Mouse (Mus musculus) layer of hippocampus, postnatal 14 days (tissue): Measurements from ENCODE around the gene Odf3. TPM values are rescaled to one million over a fixed set of nuclear protein-coding genes. Genes with fewer than 3 reads are reported as not detected.
A peak's percentile ranks its signal among the peaks of the same experiment; 100 is the strongest.
"Not testable (repeated sequence)": the region's sequence is repeated elsewhere in the genome, so short reads cannot be mapped to it uniquely, and the experiment has no call there.

Source experiments
- DNase-seq, 2 experiments: peaks; one replicate each; pipeline ENCODE4 v3.0.0; 2021 to 2022; ENCODE audit warnings: low spot score in 2 of 2, mixed read lengths in 1 of 2
- total RNA-seq, 2 experiments: library from RNA; stranded (reverse); gene quantifications; 2 replicates each; pipeline ENCODE4 v1.2.3; 2021

Odf3 gene
- total RNA-seq, 2 experiments from 2014 or later: not detected

GRCm38 (mm10) chr7:140880865-140881515 lies 33.4 kb downstream of the Odf3 start:
- DNase-seq: no peak

- DNase-seq: peak; percentile 93 to 95
Measured at GRCm38 (mm10) chr7:140881696-140882468, 34.3 kb downstream of the Odf3 start, which contains the start of the genes Psmd13 and Sirt3. Gene Psmd13 (plus strand): TSS chr7:140881968. Gene Sirt3 (minus strand): TSS chr7:140882309.

DNA sequence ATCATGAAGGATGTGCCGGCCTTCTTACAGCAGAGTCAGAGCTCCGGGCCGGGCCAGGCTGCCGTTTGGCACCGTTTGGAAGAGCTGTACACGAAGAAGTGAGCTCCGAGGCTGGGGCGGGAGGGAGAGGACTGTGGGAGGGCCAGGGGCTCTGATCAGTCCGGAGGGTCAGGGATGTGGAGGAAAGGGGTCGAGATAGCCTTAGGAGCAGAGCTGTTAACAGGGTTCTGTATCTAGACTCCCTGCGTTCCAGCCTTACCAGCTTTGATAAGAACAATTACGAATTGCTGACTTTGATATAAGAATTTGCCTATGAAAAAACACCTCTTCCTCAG lies 34.8 kb downstream of the Odf3 start:
- DNase-seq: no peak

DNA sequence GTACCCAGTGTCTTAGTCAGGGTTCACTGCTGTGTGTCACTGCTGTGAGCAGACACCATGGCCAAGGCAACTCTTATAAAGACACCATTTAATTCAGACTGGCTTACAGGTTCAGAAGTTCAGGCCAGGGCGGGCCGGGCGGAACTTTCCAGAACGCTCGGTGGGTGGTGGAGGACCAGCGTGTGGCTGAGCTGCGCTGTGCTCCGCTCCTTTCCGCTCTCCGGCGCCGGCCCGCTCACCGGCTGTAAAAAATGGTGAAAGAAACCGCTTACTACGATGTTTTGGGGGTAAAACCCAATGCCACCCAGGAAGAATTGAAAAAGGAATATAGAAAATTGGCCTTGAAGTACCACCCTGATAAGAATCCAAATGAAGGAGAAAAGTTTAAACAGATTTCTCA lies 43.0 kb downstream of the Odf3 start:
- not testable (repeated sequence) for DNase-seq

DNA sequence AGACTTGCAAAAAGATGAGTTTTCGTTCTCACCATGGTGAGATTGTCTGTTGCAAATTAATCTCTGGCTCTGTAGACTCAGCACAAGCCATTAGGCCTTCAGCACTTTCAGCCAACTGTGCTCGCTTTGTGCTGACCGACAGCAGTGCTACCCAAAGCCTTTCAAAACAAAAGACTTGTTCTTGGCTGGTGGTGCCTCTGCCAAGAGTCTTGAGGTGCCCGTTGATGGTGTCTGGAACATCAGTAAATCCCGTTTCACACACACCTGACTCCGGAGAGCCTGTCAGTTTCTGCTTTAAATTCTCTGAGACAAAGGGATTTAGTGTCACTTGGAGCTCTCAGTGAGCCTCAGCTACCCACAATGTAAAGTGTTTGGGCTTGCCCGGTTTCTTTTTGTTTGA lies 46.4 kb downstream of the Odf3 start:
- no peak for DNase-seq

DNA sequence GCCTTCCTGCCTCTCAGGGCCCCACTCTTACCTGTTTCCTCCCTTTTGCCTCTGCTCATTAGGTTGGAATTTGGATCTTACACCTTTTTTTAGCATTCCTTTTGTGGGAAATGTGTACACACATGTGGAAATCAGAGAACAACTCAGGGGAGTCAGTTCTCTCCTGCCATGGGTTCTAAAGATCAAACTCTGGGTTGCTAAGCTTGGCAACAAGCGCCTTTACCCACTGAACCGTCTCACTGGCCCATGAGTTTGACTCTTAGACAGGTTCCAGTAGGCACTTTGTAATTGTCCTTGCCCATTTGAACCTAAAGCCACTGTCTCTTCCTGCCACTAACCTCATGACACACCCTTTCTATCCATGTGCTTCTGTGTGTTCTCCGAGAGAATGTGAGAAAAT lies 47.0 kb downstream of the Odf3 start:
- DNase-seq: no peak

- DNase-seq: no peak
Measured at GRCm38 (mm10) chr7:140897863-140898262, 50.3 kb downstream of the Odf3 start.

DNA sequence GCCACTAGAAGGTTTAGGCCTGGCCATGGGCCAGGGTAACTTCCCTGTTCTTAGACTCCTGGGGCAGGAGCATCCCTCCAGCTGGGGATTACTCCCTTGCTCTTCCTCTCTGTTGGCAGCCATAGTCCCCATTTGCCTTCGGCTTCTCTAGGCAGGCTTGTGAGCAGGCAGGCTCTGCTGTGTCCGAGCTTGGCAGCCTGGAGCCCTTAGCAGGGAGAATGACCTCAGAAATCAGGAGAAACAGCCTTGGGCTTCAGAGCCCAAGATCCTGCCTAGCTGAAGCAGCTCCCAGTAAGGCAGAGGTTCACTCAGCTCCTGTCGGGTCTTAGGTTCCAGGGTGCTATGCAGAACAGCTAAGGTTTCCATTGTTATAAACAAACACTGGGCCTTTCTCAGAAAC lies 51.5 kb downstream of the Odf3 start:
- no peak for DNase-seq

GRCm38 (mm10) chr7:140900220-140900619 lies 52.6 kb downstream of the Odf3 start, which contains the start of gene Cox8b:
Gene Cox8b (minus strand): TSS chr7:140900446.
- no peak for DNase-seq

Other genes with a start within 250 kb of the Odf3 start
- gene Olfr46, start 246.5 kb upstream of the Odf3 start, total RNA-seq: under 1 TPM; 0.09 to 0.14 TPM
- not detected for gene Olfr61, start 218.8 kb upstream of the Odf3 start, total RNA-seq
- gene Olfr53, start 201.4 kb upstream of the Odf3 start, total RNA-seq: not detected
- gene Olfr539, start 187.9 kb upstream of the Odf3 start, total RNA-seq: under 1 TPM; 0.14 to 0.74 TPM
- gene Olfr45, start 165.9 kb upstream of the Odf3 start, total RNA-seq: under 1 TPM; 0.05 to 0.17 TPM
- gene Olfr541, start 150.5 kb upstream of the Odf3 start, total RNA-seq: not detected
- not detected for gene Cyp2e1, start 84.1 kb upstream of the Odf3 start, total RNA-seq
- not detected for gene Syce1, start 60.0 kb upstream of the Odf3 start, total RNA-seq
- 10 to 100 TPM in 1 of 2 experiments, 1 to 10 TPM in 1; 8.0 to 11.2 TPM for gene Zfp941, start 25.6 kb upstream of the Odf3 start, total RNA-seq
- gene Urah, start 12.8 kb upstream of the Odf3 start, total RNA-seq: 1 to 10 TPM in 1 of 2 experiments, not detected in 1; 1.0 TPM
- gene Scgb1c1, start 2.3 kb upstream of the Odf3 start, total RNA-seq: not detected
- 1 to 10 TPM in 1 of 2 experiments, not detected in 1; 1.6 TPM for gene Gm45785, start 8.5 kb downstream of the Odf3 start, total RNA-seq
- 10 to 100 TPM; 88.2 to 90.6 TPM for gene Ric8a, start 9.2 kb downstream of the Odf3 start, total RNA-seq
- gene Bet1l, start 9.8 kb downstream of the Odf3 start, total RNA-seq: 10 to 100 TPM; 28.4 to 29.5 TPM
- 100 to 1,000 TPM; 131 to 135 TPM for gene Psmd13, start 34.2 kb downstream of the Odf3 start, total RNA-seq
- 10 to 100 TPM; 60.2 to 65.6 TPM for gene Sirt3, start 34.5 kb downstream of the Odf3 start, total RNA-seq
- gene Cox8b, start 52.6 kb downstream of the Odf3 start, total RNA-seq: 1 to 10 TPM; 1.4 to 1.5 TPM
- gene Nlrp6, start 73.1 kb downstream of the Odf3 start, total RNA-seq: under 1 TPM; 0.35 to 0.55 TPM
- 1 to 10 TPM; 4.1 to 5.1 TPM for gene Pgghg, start 93.6 kb downstream of the Odf3 start, total RNA-seq
- gene Ifitm5, start 102.5 kb downstream of the Odf3 start, total RNA-seq: not detected
- gene Gm45717, start 108.1 kb downstream of the Odf3 start, total RNA-seq: not detected
- 10 to 100 TPM; 15.1 to 20.8 TPM for gene Ifitm2, start 108.2 kb downstream of the Odf3 start, total RNA-seq
- gene Ifitm1, start 119.4 kb downstream of the Odf3 start, total RNA-seq: 1 to 10 TPM; 3.3 to 6.3 TPM
- gene Ifitm3, start 163.0 kb downstream of the Odf3 start, total RNA-seq: 10 to 100 TPM in 1 of 2 experiments, 1 to 10 TPM in 1; 6.9 to 13.0 TPM
- gene Ifitm6, start 170.1 kb downstream of the Odf3 start, total RNA-seq: not detected
- not detected for gene Gm17387, start 181.3 kb downstream of the Odf3 start, total RNA-seq
- gene B4galnt4, start 213.3 kb downstream of the Odf3 start, total RNA-seq: 10 to 100 TPM; 90.0 to 97.9 TPM
- gene Pkp3, start 230.4 kb downstream of the Odf3 start, total RNA-seq: not detected